Mouse (Mus musculus) heart, embryonic 11.5 days (tissue): Measurements from ENCODE around the gene Ctbp2. TPM values are rescaled to one million over a fixed set of nuclear protein-coding genes. Genes with fewer than 3 reads are reported as not detected.

Experiments
- ATAC-seq: fragments of 200-750 bp; cut with Nextera tagmentation; replicated peaks from 2 replicates; pipeline ENCODE4 v1.8.0; 2017; ENCODE audit warnings: moderate library complexity; ENCODE audit not compliant: insufficient number of reproducible peaks, low FRiP score, low TSS enrichment
- H3K27ac ChIP-seq: fragments of 300-500 bp; sonication (generic); 2 replicates; pipeline ENCODE4 v1.5.1; 2014; ENCODE audit warnings: mild to moderate bottlenecking, low read depth, low read length
- H3K27me3 ChIP-seq: fragments of 300-500 bp; sonication (generic); 2 replicates; pipeline ENCODE4 v1.6.1; 2014; ENCODE audit warnings: mild to moderate bottlenecking, low read length, mixed read lengths; ENCODE audit not compliant: control insufficient read depth, insufficient read depth
- H3K36me3 ChIP-seq: fragments of 300-500 bp; sonication (generic); 2 replicates; pipeline ENCODE4 v1.6.1; 2014; ENCODE audit warnings: mild to moderate bottlenecking, low read length, moderate library complexity, mixed read lengths; ENCODE audit not compliant: control insufficient read depth, insufficient read depth
- H3K4me1 ChIP-seq: fragments of 300-500 bp; sonication (generic); 2 replicates; pipeline ENCODE4 v1.6.1; 2014; ENCODE audit warnings: low read length; ENCODE audit not compliant: control insufficient read depth, insufficient read depth
- H3K4me2 ChIP-seq: fragments of 300-500 bp; sonication (generic); 2 replicates; pipeline ENCODE4 v1.6.1; 2014; ENCODE audit warnings: mild to moderate bottlenecking, moderate library complexity
- H3K4me3 ChIP-seq: fragments of 300-500 bp; sonication (generic); 2 replicates; pipeline ENCODE4 v1.5.1; 2014; ENCODE audit warnings: low read depth, low read length
- H3K9ac ChIP-seq: fragments of 300-500 bp; sonication (generic); 2 replicates; pipeline ENCODE4 v1.6.1; 2014; ENCODE audit warnings: mild to moderate bottlenecking, low read depth, low read length, moderate library complexity
- H3K9me3 ChIP-seq: fragments of 300-500 bp; sonication (generic); replicated peaks from 2 replicates; pipeline ENCODE4 v1.6.1; 2016; ENCODE audit warnings: low read length; ENCODE audit not compliant: control insufficient read depth
- WGBS: fragments of 180-500 bp; shearing (Covaris S2); extraction: QIAGEN DNeasy Blood & Tissue Kit; methylation state at CpG from one replicate; pipeline ENCODE4 v1.1.7; 2014; ENCODE audit not compliant: insufficient replicate concordance; 5-methylcytosine and 5-hydroxymethylcytosine counted together
- polyA plus RNA-seq: library from polyadenylated mRNA; unstranded; fragments of >200 nt; fragmentation: Nextera tagmentation; extraction: Ambion mirVana; gene quantifications from 2 replicates; pipeline ENCODE4 v1.2.1, GENCODE M21; 2014

The Ctbp2 gene
- polyA plus RNA-seq = 59.6 and 62.7 TPM in 2 replicates

GRCm38 (mm10) chr7:133123999-133124700 lies at the start of gene Ctbp2:
Gene Ctbp2 (minus strand): TSS chr7:133124354.
- no peaks in the 10 kb centered on the region for H3K36me3 ChIP-seq
- peak; percentile 83 for ATAC-seq
- under 1% methylated on average over 57 of the region's 59 CpGs for WGBS

GRCm38 (mm10) chr7:133171403-133172032 lies 47.4 kb upstream of the Ctbp2 start:
- no peaks in the 10 kb centered on the region for H3K36me3 ChIP-seq
- H3K27me3 ChIP-seq = no peaks in the 10 kb centered on the region
- H3K4me2 ChIP-seq = no peak overlapping the region
- H3K4me1 ChIP-seq = peaks cover 5% of the 10 kb centered on the region; the same call in 1 of the 2 replicates
- H3K9ac ChIP-seq = no peak overlapping the region
- no peaks in the 10 kb centered on the region for H3K9me3 ChIP-seq
- H3K4me3 ChIP-seq = no peak overlapping the region
- no peak overlapping the region for H3K27ac ChIP-seq
- no peak for ATAC-seq
- 67% methylated on average over 4 of the region's 4 CpGs for WGBS

More at GRCm38 (mm10) chr7:133123999-133124700, at the start of gene Ctbp2:
- no peaks in the 10 kb centered on the region; the same call in 1 of the 2 replicates for H3K9me3 ChIP-seq
- H3K4me3 ChIP-seq = peak within 1 kb of the TSS; percentile 93
- H3K4me1 ChIP-seq = peaks cover 22% of the 10 kb centered on the region
- H3K27ac ChIP-seq = peak within 1 kb of the TSS; percentile 99
- peak within 1 kb of the TSS; percentile 91 for H3K9ac ChIP-seq
- peak within 1 kb of the TSS; percentile 76 for H3K4me2 ChIP-seq
- H3K27me3 ChIP-seq = no peaks in the 10 kb centered on the region

- WGBS = 85% methylated on average over 3 of the region's 3 CpGs
- Histone ChIP-seq H3K27ac (no peak overlapping the region), H3K36me3 (no peaks in the 10 kb centered on the region), H3K9me3 (no peaks in the 10 kb centered on the region), H3K4me2 (no peak overlapping the region), H3K9ac (no peak overlapping the region), H3K4me3 (no peak overlapping the region), H3K27me3 (no peaks in the 10 kb centered on the region), H3K4me1 (no peaks in the 10 kb centered on the region)
- ATAC-seq = no peak
These were observed 44.8 kb upstream of the Ctbp2 start for GRCm38 (mm10) chr7:133168928-133169327.

- Histone ChIP-seq H3K9me3 (no peaks in the 10 kb centered on the region), H3K27me3 (no peaks in the 10 kb centered on the region), H3K4me2 (no peak overlapping the region), H3K27ac (no peak overlapping the region), H3K4me3 (no peak overlapping the region), H3K9ac (no peak overlapping the region), H3K36me3 (no peaks in the 10 kb centered on the region), H3K4me1 (no peaks in the 10 kb centered on the region)
- ATAC-seq = no peak
- WGBS = 71% methylated on average over 2 of the region's 2 CpGs
These were observed 43.7 kb upstream of the Ctbp2 start for GRCm38 (mm10) chr7:133167903-133168302.

- H3K27ac ChIP-seq = no peak overlapping the region
- H3K36me3 ChIP-seq = no peaks in the 10 kb centered on the region
- H3K4me1 ChIP-seq = no peaks in the 10 kb centered on the region
- H3K9me3 ChIP-seq = no peaks in the 10 kb centered on the region
- H3K4me3 ChIP-seq = no peak overlapping the region
- 62% methylated on average over 2 of the region's 2 CpGs for WGBS
- no peaks in the 10 kb centered on the region for H3K27me3 ChIP-seq
- no peak for ATAC-seq
- H3K4me2 ChIP-seq = no peak overlapping the region
- no peak overlapping the region for H3K9ac ChIP-seq
These were observed 40.6 kb upstream of the Ctbp2 start for GRCm38 (mm10) chr7:133164770-133165169.

GRCm38 (mm10) chr7:133163011-133163410 lies 38.9 kb upstream of the Ctbp2 start:
- Histone ChIP-seq H3K9ac (no peak overlapping the region), H3K4me1 (no peaks in the 10 kb centered on the region), H3K27ac (no peak overlapping the region), H3K36me3 (no peaks in the 10 kb centered on the region), H3K4me2 (no peak overlapping the region), H3K9me3 (no peaks in the 10 kb centered on the region), H3K27me3 (no peaks in the 10 kb centered on the region), H3K4me3 (no peak overlapping the region)
- whole genome bisulfite sequencing = 67% methylated on average over 5 of the region's 5 CpGs
- ATAC-seq = no peak

GRCm38 (mm10) chr7:133162131-133162530 lies 38.0 kb upstream of the Ctbp2 start:
- Histone ChIP-seq H3K4me3 (no peak overlapping the region), H3K4me1 (no peaks in the 10 kb centered on the region), H3K9ac (no peak overlapping the region), H3K4me2 (no peak overlapping the region), H3K27ac (no peak overlapping the region), H3K9me3 (no peaks in the 10 kb centered on the region), H3K27me3 (no peaks in the 10 kb centered on the region), H3K36me3 (no peaks in the 10 kb centered on the region)
- 64% methylated on average over 2 of the region's 2 CpGs for WGBS
- no peak for ATAC-seq

GRCm38 (mm10) chr7:133161362-133162080 lies 37.4 kb upstream of the Ctbp2 start:
- 58% methylated on average over 7 of the region's 7 CpGs for WGBS
- Histone ChIP-seq H3K4me2 (no peak overlapping the region), H3K4me1 (no peaks in the 10 kb centered on the region), H3K27ac (no peak overlapping the region), H3K9ac (no peak overlapping the region), H3K9me3 (no peaks in the 10 kb centered on the region), H3K36me3 (no peaks in the 10 kb centered on the region), H3K27me3 (no peaks in the 10 kb centered on the region), H3K4me3 (no peak overlapping the region)
- no peak for ATAC-seq
